Mouse (Mus musculus): ENCODE results near the gene Spdl1. TPM values are rescaled to one million over a fixed set of nuclear protein-coding genes. Genes with fewer than 3 reads are reported as not detected.
"Not testable (repeated sequence)": the region's sequence is repeated elsewhere in the genome, so short reads cannot be mapped to it uniquely, and the experiment has no call there.

Gene Spdl1
- total RNA-seq, 2 experiments from 2014 or later: 54.5 to 65.7 TPM

- no peak for ATAC-seq (replicated peaks; ENCODE audit: low FRiP score, poor library complexity, severe bottlenecking)
These were observed 18.7 kb downstream of the Spdl1 start for GRCm38 (mm10) chr11:34814767-34815166.

DNA sequence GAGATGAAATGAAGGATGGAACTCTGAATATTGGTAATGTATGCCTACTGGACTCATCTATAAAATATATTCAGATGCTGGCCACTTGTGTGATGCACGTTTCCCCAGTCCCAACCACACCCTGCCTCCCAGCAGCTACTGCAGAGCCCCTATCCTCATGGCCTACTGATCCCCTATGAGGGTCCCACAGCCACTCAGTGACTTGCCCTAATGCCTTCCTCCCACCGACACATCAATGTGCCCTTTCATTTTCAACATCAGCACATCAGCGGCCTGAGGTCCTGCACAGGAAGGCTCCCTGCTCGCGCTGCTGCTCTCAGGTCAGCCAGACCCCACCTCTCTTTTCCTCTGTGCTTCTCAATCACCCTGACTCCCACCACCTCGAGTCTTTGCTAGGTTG lies 19.1 kb downstream of the Spdl1 start:
- ATAC-seq (replicated peaks; ENCODE audit: low FRiP score, poor library complexity, severe bottlenecking): no peak

GRCm38 (mm10) chr11:34805026-34805425 lies 28.4 kb downstream of the Spdl1 start:
- 0 out of 2 replicates have a peak, but pooled peaks have one; percentile 25 for ATAC-seq (replicated peaks; ENCODE audit: low FRiP score, poor library complexity, severe bottlenecking)

GRCm38 (mm10) chr11:34798066-34798465 lies 35.4 kb downstream of the Spdl1 start:
- not testable (repeated sequence) for ATAC-seq (replicated peaks; ENCODE audit: low FRiP score, poor library complexity, severe bottlenecking)

DNA sequence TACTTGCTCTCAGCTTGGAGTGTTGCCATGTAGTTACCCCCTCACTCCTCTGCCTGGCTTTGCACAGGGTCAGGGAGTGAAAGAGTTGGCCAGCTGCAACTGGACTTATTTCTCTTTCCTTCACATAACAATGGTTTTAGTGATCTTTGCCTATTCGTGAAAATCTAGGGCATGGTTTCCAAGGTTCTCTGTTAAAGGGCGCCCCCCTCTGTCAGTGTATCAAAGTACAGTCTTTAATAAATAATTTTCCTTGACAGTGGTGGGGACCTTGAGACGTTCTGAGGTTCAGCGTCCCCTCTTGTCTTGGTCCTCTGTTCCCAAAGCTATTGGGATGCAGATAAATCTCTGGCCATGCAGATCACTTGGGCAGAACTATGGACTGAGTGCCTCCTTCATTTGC lies 37.3 kb downstream of the Spdl1 start:
- no peak for ATAC-seq (replicated peaks; ENCODE audit: low FRiP score, poor library complexity, severe bottlenecking)

- ATAC-seq (replicated peaks; ENCODE audit: low FRiP score, poor library complexity, severe bottlenecking): peak; percentile 65
These were observed 41.6 kb downstream of the Spdl1 start for GRCm38 (mm10) chr11:34791872-34792271.

- ATAC-seq (replicated peaks; ENCODE audit: low FRiP score, poor library complexity, severe bottlenecking): no peak
These were observed 48.6 kb downstream of the Spdl1 start for GRCm38 (mm10) chr11:34784864-34785263.

DNA sequence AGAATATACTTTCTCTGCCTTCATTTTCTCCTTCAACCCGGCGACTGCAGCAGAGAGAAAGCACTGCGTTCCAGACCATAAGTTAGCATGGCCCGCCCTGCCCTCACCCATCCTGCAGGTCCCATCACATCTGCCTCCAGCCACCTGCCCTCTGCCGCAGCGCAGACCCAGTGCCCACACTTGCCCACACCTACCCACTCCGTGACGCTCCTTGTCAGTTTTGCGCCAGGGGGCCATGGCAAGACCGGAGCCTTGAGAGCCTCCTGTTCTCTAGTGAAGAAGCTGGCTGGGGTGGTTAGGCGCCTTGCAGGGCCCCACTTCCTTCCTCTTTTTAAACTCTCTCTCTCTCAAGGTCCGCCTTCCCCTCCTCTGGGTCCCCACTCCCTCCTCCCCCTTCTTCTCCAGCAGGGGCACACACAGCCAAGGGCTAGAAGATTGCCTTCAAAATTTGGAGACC lies 49.8 kb downstream of the Spdl1 start, which contains the start of gene Dock2:
Gene Dock2, minus strand, starts transcription at position 306 of the 457 bp plus-strand sequence.
- no peak for ATAC-seq (replicated peaks; ENCODE audit: low FRiP score, poor library complexity, severe bottlenecking)

- ATAC-seq (replicated peaks; ENCODE audit: low FRiP score, poor library complexity, severe bottlenecking): no peak
These were observed 50.7 kb downstream of the Spdl1 start for GRCm38 (mm10) chr11:34782516-34783430.

- ATAC-seq (replicated peaks; ENCODE audit: low FRiP score, poor library complexity, severe bottlenecking): no peak
These were observed 52.7 kb downstream of the Spdl1 start for GRCm38 (mm10) chr11:34780786-34781185.

GRCm38 (mm10) chr11:34779966-34780365 lies 53.5 kb downstream of the Spdl1 start:
- ATAC-seq (replicated peaks; ENCODE audit: low FRiP score, poor library complexity, severe bottlenecking): no peak

DNA sequence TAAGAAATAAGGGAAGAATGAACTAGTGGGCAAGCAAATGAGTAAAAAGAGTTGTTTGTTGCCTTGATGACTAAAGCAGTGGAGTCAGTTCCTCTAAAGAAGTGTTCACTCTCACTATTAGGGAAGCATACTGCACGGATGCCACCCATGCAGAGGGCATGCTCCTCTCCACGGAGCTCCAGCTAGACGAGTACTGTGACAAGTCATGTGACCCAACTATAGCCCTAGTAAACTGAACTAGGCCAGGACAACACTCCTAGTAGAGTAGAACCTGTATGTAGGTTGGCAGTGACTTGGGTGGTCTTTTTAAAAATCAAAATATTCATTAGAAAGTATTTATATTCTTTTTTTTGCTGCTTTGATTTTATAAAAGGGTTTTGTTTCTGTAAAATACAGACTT lies 55.1 kb downstream of the Spdl1 start:
- no peak for ATAC-seq (replicated peaks; ENCODE audit: low FRiP score, poor library complexity, severe bottlenecking)

DNA sequence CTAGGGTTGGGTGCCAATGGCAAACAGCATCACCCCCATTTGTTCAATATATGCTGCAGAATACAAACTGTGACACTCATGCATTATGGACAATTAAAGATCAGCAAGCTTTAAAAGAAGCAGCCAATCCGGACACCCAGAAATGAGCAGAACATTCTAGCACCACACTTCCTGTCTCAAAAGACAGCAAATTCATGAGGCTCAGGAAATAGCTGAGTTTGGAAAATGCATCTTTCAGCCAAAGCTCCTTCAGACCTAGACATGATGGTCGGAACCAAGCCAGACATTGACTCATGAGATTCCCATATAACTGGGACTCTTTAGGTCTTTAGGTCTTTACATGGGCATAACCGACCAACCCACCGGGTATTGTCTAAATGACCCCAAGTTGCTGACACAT lies 55.9 kb downstream of the Spdl1 start:
- ATAC-seq (replicated peaks; ENCODE audit: low FRiP score, poor library complexity, severe bottlenecking): no peak

GRCm38 (mm10) chr11:34776054-34776453 lies 57.4 kb downstream of the Spdl1 start:
- no peak for ATAC-seq (replicated peaks; ENCODE audit: low FRiP score, poor library complexity, severe bottlenecking)

DNA sequence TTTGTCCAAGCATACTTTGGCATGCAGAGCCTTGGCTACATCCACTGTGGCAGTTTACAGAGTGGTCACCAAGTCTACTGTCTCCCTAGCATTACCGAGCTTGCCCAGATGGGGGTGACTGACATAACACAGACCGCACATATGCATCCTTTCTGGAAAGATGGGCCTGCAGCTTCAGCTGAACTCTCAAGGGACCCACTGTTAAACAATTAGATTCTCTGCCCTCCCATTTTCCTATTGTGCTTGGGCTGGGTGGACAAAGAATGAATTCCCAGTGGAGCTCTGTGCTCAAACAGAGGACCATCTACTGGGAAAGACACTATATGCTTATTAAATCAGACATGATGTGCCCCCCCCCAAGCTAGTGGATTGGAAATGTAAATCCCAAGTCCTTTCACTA lies 58.8 kb downstream of the Spdl1 start:
- ATAC-seq (replicated peaks; ENCODE audit: low FRiP score, poor library complexity, severe bottlenecking): no peak

- no peak for ATAC-seq (replicated peaks; ENCODE audit: low FRiP score, poor library complexity, severe bottlenecking)
These were observed 60.0 kb downstream of the Spdl1 start for GRCm38 (mm10) chr11:34773304-34773895.

DNA sequence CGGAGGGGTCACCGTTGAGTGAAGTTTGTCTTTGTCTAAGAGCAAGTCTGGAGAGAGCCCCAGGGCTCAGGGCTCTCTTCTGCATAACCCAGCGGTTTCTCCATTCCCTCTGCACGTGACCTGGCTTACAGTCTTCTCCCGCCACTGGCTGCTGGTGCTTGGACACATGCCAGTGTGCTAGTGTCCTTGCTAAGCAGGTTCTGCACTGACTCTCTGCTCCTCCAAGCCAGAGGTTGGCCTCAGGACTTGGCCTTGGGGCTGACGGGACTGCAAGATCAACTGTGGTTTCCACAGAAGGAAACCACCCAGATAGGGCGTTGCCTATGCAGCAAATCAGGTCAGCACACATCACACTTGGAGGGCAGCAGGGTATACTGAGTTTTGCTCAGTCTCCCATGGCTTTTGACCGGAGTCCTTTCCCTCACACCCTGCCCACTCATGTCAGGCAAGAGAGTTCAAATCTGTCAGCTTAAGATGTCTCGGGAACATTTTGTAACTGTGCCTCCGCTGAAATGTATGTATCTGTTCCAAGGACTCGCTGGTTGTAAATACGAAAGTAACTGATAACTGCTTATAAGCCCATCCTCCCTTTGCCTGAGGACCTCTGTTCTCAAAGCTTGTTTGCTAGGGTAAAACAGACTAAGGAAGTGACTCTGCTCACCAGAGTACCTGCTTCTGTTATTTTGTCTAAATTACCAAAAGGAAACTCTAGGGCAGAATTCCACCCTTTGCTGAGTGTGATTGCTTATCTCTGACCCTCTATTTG lies 62.0 kb downstream of the Spdl1 start:
- ATAC-seq (replicated peaks; ENCODE audit: low FRiP score, poor library complexity, severe bottlenecking): no peak

GRCm38 (mm10) chr11:34770666-34771065 lies 62.8 kb downstream of the Spdl1 start:
- ATAC-seq (replicated peaks; ENCODE audit: low FRiP score, poor library complexity, severe bottlenecking): no peak

DNA sequence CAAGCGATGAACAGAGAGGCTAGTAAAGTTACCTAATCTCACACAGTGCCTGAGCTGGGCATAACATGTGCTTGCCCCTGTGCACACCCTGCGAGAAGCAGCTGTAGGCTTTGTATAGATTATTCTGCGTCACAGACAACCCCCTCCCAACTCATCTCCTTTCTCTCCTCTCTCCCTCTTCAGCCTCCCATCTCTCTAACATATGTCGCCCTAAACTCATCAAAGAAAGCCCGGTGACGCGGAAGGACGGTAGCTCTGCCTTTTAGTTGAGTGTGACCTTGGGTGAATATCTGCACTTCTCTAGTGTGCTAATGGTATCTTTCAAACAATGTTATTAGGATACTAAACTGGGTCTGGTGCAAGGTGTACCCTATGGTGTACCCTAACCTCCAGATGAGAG lies 63.5 kb downstream of the Spdl1 start:
- no peak for ATAC-seq (replicated peaks; ENCODE audit: low FRiP score, poor library complexity, severe bottlenecking)

GRCm38 (mm10) chr11:34769396-34769795 lies 64.0 kb downstream of the Spdl1 start:
- no peak for ATAC-seq (replicated peaks; ENCODE audit: low FRiP score, poor library complexity, severe bottlenecking)
